Comparison of ENCODE assay signal across 10 mouse cellular contexts in the genomic region with DNA sequence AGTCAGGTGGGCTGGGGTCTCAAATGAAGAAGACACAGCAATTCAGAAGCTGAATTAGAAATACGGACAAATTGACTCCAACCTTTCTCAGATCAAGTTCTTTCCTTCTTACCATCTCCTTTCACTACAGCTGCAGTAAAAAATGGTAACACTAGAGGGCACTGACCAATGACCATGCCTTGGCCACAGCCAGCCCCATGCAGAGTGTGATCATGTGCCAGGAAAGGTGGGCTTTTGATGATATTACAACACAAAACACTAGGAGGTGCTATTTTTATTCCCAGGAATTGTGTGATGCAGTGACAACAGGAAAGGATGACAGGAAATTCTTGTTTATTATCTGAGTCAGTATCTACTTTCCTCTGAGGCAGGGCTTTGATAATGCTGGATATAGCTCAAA. TPM values are rescaled to one million over a fixed set of nuclear protein-coding genes. Genes with fewer than 3 reads are reported as not detected.
DNase-seq lines count a peak whose midpoint lies in the region; ATAC-seq and TF ChIP-seq lines count a peak whose summit lies in the region.
"Had no signal": no experiment of that assay in that cellular context is flagged by ENCODE, and none has a peak within 500 bp of the region (broad histone marks: within the 10 kb centered on the region; RNA-seq: fewer than 3 reads in every experiment).

No protein-coding gene starts in this region.

- ATAC-seq in midbrain, embryonic 14.5 days (ENCODE audit: low FRiP score, low TSS enrichment) = no peak
- no peak for ATAC-seq in midbrain, embryonic 16.5 days
- ATAC-seq in hematopoietic stem cell, adult 5-6 weeks (replicated peaks in 1 of 2; ENCODE audit: insufficient read depth in 1 of 2, low FRiP score in 2 of 2, low TSS enrichment in 1 of 2, low read depth in 1 of 2, poor library complexity in 2 of 2, severe bottlenecking in 2 of 2) = peak; percentile 68 to 74; a peak in 2 of 4 replicates
- peak; percentile 81 for ATAC-seq in megakaryocyte progenitor cell, adult 5-6 weeks (replicated peaks; ENCODE audit: poor library complexity)

- H3K36me3 ChIP-seq in midbrain, embryonic 14.5 days (ENCODE audit: control insufficient read depth, insufficient read depth, low read length) = no peaks in the 10 kb centered on the region
- no peaks in the 10 kb centered on the region for H3K36me3 ChIP-seq in midbrain, embryonic 16.5 days (ENCODE audit: control insufficient read depth, insufficient read depth, low read length)
- H3K36me3 ChIP-seq: neural tube, embryonic 13.5 days had no signal

- peak; percentile 12 for DNase-seq in midbrain, embryonic 14.5 days
- no peak for DNase-seq in cerebellum, adult 11-12 months
- DNase-seq in frontal cortex, postnatal 25 days (ENCODE audit: low spot score in 2 of 2) = no peak
- no peak for DNase-seq in left cerebral cortex, adult 11 months (ENCODE audit: low spot score)

- H3K9ac ChIP-seq in midbrain, embryonic 14.5 days (replicated peaks; ENCODE audit: low read length) = no peak overlapping the region
- H3K9ac ChIP-seq in midbrain, embryonic 16.5 days (ENCODE audit: low read depth, low read length) = no peak overlapping the region
- H3K9ac ChIP-seq: neural tube, embryonic 13.5 days had no signal

- no peak for TF ChIP-seq POLR2A in bone marrow macrophage, adult 2 months (IDR thresholded peaks at IDR 0.05; ENCODE audit: borderline replicate concordance, low read depth, low read length)

- no peaks in the 10 kb centered on the region for H3K27me3 ChIP-seq in midbrain, embryonic 14.5 days (ENCODE audit: control insufficient read depth, insufficient read depth, low read length)
- H3K27me3 ChIP-seq in midbrain, embryonic 16.5 days (ENCODE audit: control insufficient read depth, insufficient read depth, low read depth, low read length) = no peaks in the 10 kb centered on the region
- H3K27me3 ChIP-seq: neural tube, embryonic 13.5 days had no signal

- no peaks in the 10 kb centered on the region for H3K9me3 ChIP-seq in midbrain, embryonic 14.5 days (ENCODE audit: control insufficient read depth, low read length)
- no peaks in the 10 kb centered on the region for H3K9me3 ChIP-seq in midbrain, embryonic 16.5 days (replicated peaks; ENCODE audit: control insufficient read depth, low read length, poor library complexity, severe bottlenecking)
- H3K9me3 ChIP-seq: neural tube, embryonic 13.5 days had no signal

- H3K4me1 ChIP-seq in midbrain, embryonic 14.5 days (ENCODE audit: control insufficient read depth, insufficient read depth, low read length) = no peaks in the 10 kb centered on the region
- H3K4me1 ChIP-seq in midbrain, embryonic 16.5 days (ENCODE audit: control insufficient read depth, insufficient read depth, low read length) = no peaks in the 10 kb centered on the region
- H3K4me1 ChIP-seq in bone marrow macrophage, adult 2 months (ENCODE audit: control insufficient read depth, insufficient read depth, low read length) = peaks cover 16% of the 10 kb centered on the region

- TF ChIP-seq CTCF in bone marrow macrophage, adult 2 months (IDR thresholded peaks at IDR 0.05; ENCODE audit: low read depth, low read length) = peak; percentile 85

- no peak overlapping the region for H3K4me3 ChIP-seq in midbrain, embryonic 14.5 days (replicated peaks; ENCODE audit: low read depth, low read length)
- H3K4me3 ChIP-seq in midbrain, embryonic 16.5 days (ENCODE audit: low read depth, low read length) = no peak overlapping the region
- H3K4me3 ChIP-seq in bone marrow macrophage, adult 2 months (ENCODE audit: insufficient read depth, low read length) = no peak overlapping the region
- H3K4me3 ChIP-seq: neural tube, embryonic 13.5 days had no signal

- H3K27ac ChIP-seq in midbrain, embryonic 14.5 days (replicated peaks; ENCODE audit: low read depth, low read length) = no peak overlapping the region
- H3K27ac ChIP-seq in midbrain, embryonic 16.5 days (ENCODE audit: low read length) = no peak overlapping the region
- peak overlapping the region; percentile 39 for H3K27ac ChIP-seq in bone marrow macrophage, adult 2 months (ENCODE audit: insufficient read depth, low read depth, low read length)
- H3K27ac ChIP-seq: neural tube, embryonic 13.5 days had no signal

- WGBS in midbrain, embryonic 14.5 days = 56% methylated on average over 1 of the region's 1 CpGs
- 57% methylated on average over 1 of the region's 1 CpGs for WGBS in midbrain, embryonic 16.5 days

- no peak overlapping the region for H3K4me2 ChIP-seq in midbrain, embryonic 14.5 days (ENCODE audit: low read length)
- H3K4me2 ChIP-seq in midbrain, embryonic 16.5 days (ENCODE audit: low read length) = no peak overlapping the region
- H3K4me2 ChIP-seq: neural tube, embryonic 13.5 days had no signal

RNA-seq across cellular contexts. Expression of a gene that starts 11.6 kb away (rescaled TPM):
- polyA plus RNA-seq in midbrain, embryonic 14.5 days (2014; fragmentation: Nextera tagmentation; extraction: Ambion mirVana) = not detected in 2 replicates
- not detected in 2 replicates for polyA plus RNA-seq in midbrain, embryonic 16.5 days (2015; fragmentation: Nextera tagmentation; extraction: Ambion mirVana)
- 4.6 and 4.9 TPM in 2 replicates for polyA plus RNA-seq in bone marrow macrophage, adult 2 months (2012; ENCODE audit: insufficient read depth, insufficient read length, missing spikeins)
- total RNA-seq in hematopoietic stem cell, adult 5-6 weeks (2017) = 0.35 and 1.8 TPM in 2 replicates
- total RNA-seq in megakaryocyte progenitor cell, adult 5-6 weeks (2015) = 0.42 and 0.49 TPM in 2 replicates
- 0.42 and 0.57 TPM in 2 replicates for total RNA-seq in megakaryocyte progenitor cell, adult 5-6 weeks (2017)
- polyA plus RNA-seq: neural tube, embryonic 13.5 days had no signal

RNA-seq across cellular contexts. Expression of a gene that starts 55.1 kb away (rescaled TPM):
- not detected in 2 replicates for polyA plus RNA-seq in midbrain, embryonic 14.5 days (2014; fragmentation: Nextera tagmentation; extraction: Ambion mirVana)
- polyA plus RNA-seq in midbrain, embryonic 16.5 days (2015; fragmentation: Nextera tagmentation; extraction: Ambion mirVana) = not detected in 2 replicates
- 1.3 TPM in 1 of 2 replicates, not detected in the other for polyA plus RNA-seq in bone marrow macrophage, adult 2 months (2012; ENCODE audit: insufficient read depth, insufficient read length, missing spikeins)
- total RNA-seq in hematopoietic stem cell, adult 5-6 weeks (2017) = 0.44 TPM in 1 of 2 replicates, not detected in the other
- 0.24 TPM in 1 of 2 replicates, not detected in the other for total RNA-seq in megakaryocyte progenitor cell, adult 5-6 weeks (2015)
- not detected in 2 replicates for total RNA-seq in megakaryocyte progenitor cell, adult 5-6 weeks (2017)
- polyA plus RNA-seq: heart, embryonic 14.5 days; neural tube, embryonic 13.5 days had no signal

Comparison
In these comparisons a context has a peak if more than half of its experiments do, and no peak if none do; other contexts are left out.
1. ATAC-seq: peak in hematopoietic stem cell, adult 5-6 weeks (2 of 2) and megakaryocyte progenitor cell, adult 5-6 weeks (single experiment); none in midbrain, embryonic 14.5 days (single experiment) and midbrain, embryonic 16.5 days (single experiment).